Mouse (Mus musculus) embryo, embryonic 11 days (tissue): ENCODE data around the gene Aff3.

ENCODE experiments used
- DNase-seq: peaks from one replicate; pipeline ENCODE4 v3.0.0-alpha.2; 2015

Gene Aff3

GRCm38 (mm10) chr1:38532581-38532980, 132.2 kb downstream of the Aff3 start:
- DNase-seq, result no peak

GRCm38 (mm10) chr1:38528607-38529006, 136.1 kb downstream of the Aff3 start:
- no peak for DNase-seq

GRCm38 (mm10) chr1:38526568-38526967, 138.2 kb downstream of the Aff3 start:
- DNase-seq, result no peak

GRCm38 (mm10) chr1:38521651-38522050, 143.1 kb downstream of the Aff3 start:
- no peak for DNase-seq

- no peak for DNase-seq
These were observed 148.5 kb downstream of the Aff3 start for GRCm38 (mm10) chr1:38516225-38516624.

GRCm38 (mm10) chr1:38514634-38515011, 150.1 kb downstream of the Aff3 start:
- no peak for DNase-seq

GRCm38 (mm10) chr1:38513970-38514633, 150.7 kb downstream of the Aff3 start:
- no peak for DNase-seq

GRCm38 (mm10) chr1:38512258-38513081, 152.3 kb downstream of the Aff3 start:
- DNase-seq, result peak; percentile 65

GRCm38 (mm10) chr1:38511076-38511475, 153.7 kb downstream of the Aff3 start:
- no peak for DNase-seq

- no peak for DNase-seq
These were observed 155.5 kb downstream of the Aff3 start for GRCm38 (mm10) chr1:38509301-38509700.

GRCm38 (mm10) chr1:38507636-38508179, 157.0 kb downstream of the Aff3 start:
- no peak for DNase-seq

- DNase-seq, result no peak
These were observed 158.4 kb downstream of the Aff3 start for GRCm38 (mm10) chr1:38506396-38506795.

- no peak for DNase-seq
These were observed 161.2 kb downstream of the Aff3 start for GRCm38 (mm10) chr1:38503431-38504089.

- DNase-seq, result no peak
These were observed 162.0 kb downstream of the Aff3 start for GRCm38 (mm10) chr1:38502797-38503196.

GRCm38 (mm10) chr1:38501231-38501630, 163.5 kb downstream of the Aff3 start:
- DNase-seq, result no peak

GRCm38 (mm10) chr1:38499500-38499899, 165.3 kb downstream of the Aff3 start:
- DNase-seq, result no peak

- peak; percentile 57 for DNase-seq
These were observed 167.2 kb downstream of the Aff3 start for GRCm38 (mm10) chr1:38497576-38497975.

GRCm38 (mm10) chr1:38496886-38497528, 167.7 kb downstream of the Aff3 start:
- no peak for DNase-seq

GRCm38 (mm10) chr1:38495284-38495683, 169.5 kb downstream of the Aff3 start:
- DNase-seq, result no peak

GRCm38 (mm10) chr1:38489733-38490132, 175.0 kb downstream of the Aff3 start:
- DNase-seq, result no peak

- DNase-seq, result no peak
These were observed 176.0 kb downstream of the Aff3 start for GRCm38 (mm10) chr1:38488667-38489210.

- no peak for DNase-seq
These were observed 176.9 kb downstream of the Aff3 start for GRCm38 (mm10) chr1:38487884-38488283.

- no peak for DNase-seq
These were observed 181.6 kb downstream of the Aff3 start for GRCm38 (mm10) chr1:38483191-38483590.
